Mouse (Mus musculus): ENCODE measurements around the gene Parp3. TPM values are rescaled to one million over a fixed set of nuclear protein-coding genes. Genes with fewer than 3 reads are reported as not detected.
A peak's percentile ranks its signal among the peaks of the same experiment; 100 is the strongest.

Parp3 gene
- polyA plus RNA-seq, 1 experiment from 2014 or later = 21.5 TPM

- no peak for DNase-seq (ENCODE audit: low spot score)
- no peaks in the 10 kb centered on the region for H3K27me3 ChIP-seq (replicated peaks; ENCODE audit: insufficient read depth, low read length)
- H3K9ac ChIP-seq (replicated peaks; ENCODE audit: low read depth) = no peak overlapping the region
- peaks cover 9% of the 10 kb centered on the region; the same call in 1 of the 2 replicates for H3K4me1 ChIP-seq (ENCODE audit: insufficient read depth, low read depth, low read length)
- peaks cover 3% of the 10 kb centered on the region; the same call in 1 of the 2 replicates for H3K36me3 ChIP-seq (ENCODE audit: insufficient read depth, low read length)
- no peaks in the 10 kb centered on the region for H3K9me3 ChIP-seq (ENCODE audit: low read length)
- no peak overlapping the region for H3K4me3 ChIP-seq (ENCODE audit: low read depth, low read length)
- no peak overlapping the region for H3K4me2 ChIP-seq (replicated peaks; ENCODE audit: low read depth, low read length)
- ATAC-seq = no peak
- TF ChIP-seq CTCF (IDR thresholded peaks at IDR 0.05) (no peak), EP300 (IDR thresholded peaks at IDR 0.05) (no peak)
- H3K27ac ChIP-seq (ENCODE audit: low read length) = no peak overlapping the region
- 55% methylated on average over 9 of the region's 9 CpGs for WGBS
Measured at GRCm38 (mm10) chr9:106457163-106457559, 19.6 kb downstream of the Parp3 start.

GRCm38 (mm10) chr9:106456325-106457162, 20.2 kb downstream of the Parp3 start:
- no peak for ATAC-seq
- TF ChIP-seq EP300 (IDR thresholded peaks at IDR 0.05) (no peak), CTCF (IDR thresholded peaks at IDR 0.05) (no peak)
- H3K4me2 ChIP-seq (replicated peaks; ENCODE audit: low read depth, low read length) = no peak overlapping the region
- DNase-seq (ENCODE audit: low spot score) = no peak
- H3K9ac ChIP-seq (replicated peaks; ENCODE audit: low read depth) = no peak overlapping the region
- H3K4me3 ChIP-seq (ENCODE audit: low read depth, low read length) = no peak overlapping the region
- no peaks in the 10 kb centered on the region for H3K27me3 ChIP-seq (replicated peaks; ENCODE audit: insufficient read depth, low read length)
- H3K27ac ChIP-seq (ENCODE audit: low read length) = no peak overlapping the region
- 38% methylated on average over 15 of the region's 15 CpGs for WGBS
- no peaks in the 10 kb centered on the region for H3K36me3 ChIP-seq (ENCODE audit: insufficient read depth, low read length)
- peaks cover 9% of the 10 kb centered on the region; the same call in 1 of the 2 replicates for H3K4me1 ChIP-seq (ENCODE audit: insufficient read depth, low read depth, low read length)
- H3K9me3 ChIP-seq (ENCODE audit: low read length) = no peaks in the 10 kb centered on the region

GRCm38 (mm10) chr9:106454888-106455681, 21.7 kb downstream of the Parp3 start:
- H3K9ac ChIP-seq (replicated peaks; ENCODE audit: low read depth) = no peak overlapping the region
- TF ChIP-seq EP300 (IDR thresholded peaks at IDR 0.05) (no peak), CTCF (IDR thresholded peaks at IDR 0.05) (no peak)
- H3K4me2 ChIP-seq (replicated peaks; ENCODE audit: low read depth, low read length) = peak overlapping the region; percentile 79
- H3K9me3 ChIP-seq (ENCODE audit: low read length) = no peaks in the 10 kb centered on the region
- H3K36me3 ChIP-seq (ENCODE audit: insufficient read depth, low read length) = no peaks in the 10 kb centered on the region
- ATAC-seq = no peak
- no peaks in the 10 kb centered on the region for H3K27me3 ChIP-seq (replicated peaks; ENCODE audit: insufficient read depth, low read length)
- DNase-seq (ENCODE audit: low spot score) = no peak
- WGBS = 14% methylated on average over 16 of the region's 17 CpGs
- H3K4me1 ChIP-seq (ENCODE audit: insufficient read depth, low read depth, low read length) = peaks cover 9% of the 10 kb centered on the region; the same call in 1 of the 2 replicates
- H3K4me3 ChIP-seq (ENCODE audit: low read depth, low read length) = peak overlapping the region; percentile 56
- H3K27ac ChIP-seq (ENCODE audit: low read length) = no peak overlapping the region

DNA sequence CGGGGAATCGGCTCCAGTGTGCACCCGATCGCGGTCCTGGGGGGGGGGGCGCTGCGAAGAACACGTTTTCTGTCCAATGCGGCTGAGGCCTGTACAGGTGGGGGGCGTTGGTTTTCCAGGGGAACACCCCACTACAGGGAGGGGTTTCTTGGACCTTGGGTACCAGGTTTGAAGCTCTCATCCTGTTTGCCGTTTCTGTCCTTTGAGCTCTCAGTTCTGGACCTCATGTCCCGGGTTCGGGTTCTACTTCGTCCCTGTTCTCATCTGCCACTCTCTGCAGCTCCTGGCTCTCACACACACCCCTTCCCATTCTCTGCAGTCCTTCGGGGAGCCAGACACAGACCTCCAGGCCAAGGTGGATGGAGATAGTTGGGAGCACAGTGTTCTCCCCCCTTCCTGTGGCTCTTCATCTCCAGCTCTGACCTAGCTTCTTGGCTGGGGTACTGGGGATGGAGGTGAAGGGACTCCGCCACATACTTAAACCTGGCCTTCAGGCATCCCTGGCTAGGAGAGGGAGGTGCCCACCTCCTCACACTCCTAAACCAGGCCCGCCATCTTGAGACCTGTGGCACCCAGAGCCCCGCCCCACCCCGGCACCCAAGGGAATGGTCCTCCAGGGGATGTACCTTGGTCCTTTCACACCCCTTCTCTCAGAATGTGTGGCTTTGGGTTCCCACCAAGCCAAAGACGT, 22.5 kb downstream of the Parp3 start:
- no peak for ATAC-seq
- peaks cover 9% of the 10 kb centered on the region; the same call in 1 of the 2 replicates for H3K4me1 ChIP-seq (ENCODE audit: insufficient read depth, low read depth, low read length)

GRCm38 (mm10) chr9:106453271-106454070, 23.3 kb downstream of the Parp3 start, which contains the start of gene Pcbp4:
Pcbp4 (plus strand) TSS chr9:106453291.
- Histone ChIP-seq H3K9me3 (ENCODE audit: low read length) (no peaks in the 10 kb centered on the region), H3K4me3 (ENCODE audit: low read depth, low read length) (peak within 1 kb of the TSS; percentile 56), H3K27me3 (replicated peaks; ENCODE audit: insufficient read depth, low read length) (no peaks in the 10 kb centered on the region), H3K36me3 (ENCODE audit: insufficient read depth, low read length) (no peaks in the 10 kb centered on the region), H3K27ac (ENCODE audit: low read length) (peak within 1 kb of the TSS; percentile 62; the same call in 1 of the 2 replicates), H3K9ac (replicated peaks; ENCODE audit: low read depth) (peak within 1 kb of the TSS; percentile 51), H3K4me1 (ENCODE audit: insufficient read depth, low read depth, low read length) (peaks cover 9% of the 10 kb centered on the region; the same call in 1 of the 2 replicates), H3K4me2 (replicated peaks; ENCODE audit: low read depth, low read length) (peak within 1 kb of the TSS; percentile 79)
- WGBS = 1% methylated on average over 29 of the region's 74 CpGs
- no peak for TF ChIP-seq CTCF (IDR thresholded peaks at IDR 0.05)
- TF ChIP-seq EP300 (IDR thresholded peaks at IDR 0.05) = no peak
- ATAC-seq = peak; percentile 77
- peak; percentile 67 for DNase-seq (ENCODE audit: low spot score)

More for the DNA sequence above, 22.5 kb downstream of the Parp3 start:
- Histone ChIP-seq H3K9me3 (ENCODE audit: low read length) (no peaks in the 10 kb centered on the region), H3K36me3 (ENCODE audit: insufficient read depth, low read length) (no peaks in the 10 kb centered on the region), H3K4me2 (replicated peaks; ENCODE audit: low read depth, low read length) (peak overlapping the region; percentile 79), H3K27me3 (replicated peaks; ENCODE audit: insufficient read depth, low read length) (no peaks in the 10 kb centered on the region), H3K9ac (replicated peaks; ENCODE audit: low read depth) (peak overlapping the region; percentile 51), H3K4me3 (ENCODE audit: low read depth, low read length) (peak overlapping the region; percentile 56), H3K27ac (ENCODE audit: low read length) (0 out of 2 replicates have a peak overlapping the region, but pooled peaks have one; percentile 51)
- TF ChIP-seq CTCF (IDR thresholded peaks at IDR 0.05) = no peak
- TF ChIP-seq EP300 (IDR thresholded peaks at IDR 0.05) = no peak
- no peak for DNase-seq (ENCODE audit: low spot score)
- 6% methylated on average over 14 of the region's 20 CpGs for WGBS

All from lung, postnatal 0 days (tissue).